Mouse (Mus musculus) ovary, adult 18-20 months (tissue): ENCODE measurements around the gene Fancd2.

Experiments used
- DNase-seq: peaks from one replicate; pipeline ENCODE4 v3.0.0; 2022; ENCODE audit warnings: low spot score, mixed read lengths

The Fancd2 gene

GRCm38 (mm10) chr6:113612258-113612969 lies 80.9 kb downstream of the Fancd2 start:
- no peak for DNase-seq

- DNase-seq, result no peak
Observed at GRCm38 (mm10) chr6:113614152-113614551, 82.7 kb downstream of the Fancd2 start.

GRCm38 (mm10) chr6:113614997-113615396 lies 83.5 kb downstream of the Fancd2 start:
- DNase-seq, result no peak

- no peak for DNase-seq
Observed at GRCm38 (mm10) chr6:113615489-113615888, 84.0 kb downstream of the Fancd2 start.

- DNase-seq, result no peak
Observed at GRCm38 (mm10) chr6:113623386-113623785, 91.9 kb downstream of the Fancd2 start.

- DNase-seq, result peak; percentile 85
Observed at GRCm38 (mm10) chr6:113623941-113624751, 92.7 kb downstream of the Fancd2 start, which contains the start of gene Vhl. Vhl (plus strand) TSS chr6:113623959.

GRCm38 (mm10) chr6:113624989-113625770 lies 93.7 kb downstream of the Fancd2 start:
- DNase-seq, result no peak

- no peak for DNase-seq
Observed at GRCm38 (mm10) chr6:113630322-113630721, 98.8 kb downstream of the Fancd2 start.

- DNase-seq, result no peak
Observed at GRCm38 (mm10) chr6:113632863-113633262, 101.4 kb downstream of the Fancd2 start.

- DNase-seq, result peak; percentile 90
Observed at GRCm38 (mm10) chr6:113638302-113639040, 107.0 kb downstream of the Fancd2 start, which contains the start of gene Irak2. Irak2 (plus strand) TSS chr6:113638467.

- DNase-seq, result no peak
Observed at GRCm38 (mm10) chr6:113639201-113639600, 107.7 kb downstream of the Fancd2 start.

- DNase-seq, result no peak
Observed at GRCm38 (mm10) chr6:113642605-113643004, 111.1 kb downstream of the Fancd2 start.

GRCm38 (mm10) chr6:113643021-113643420 lies 111.5 kb downstream of the Fancd2 start:
- no peak for DNase-seq

- no peak for DNase-seq
Observed at GRCm38 (mm10) chr6:113643967-113644366, 112.5 kb downstream of the Fancd2 start.

- DNase-seq, result no peak
Observed at GRCm38 (mm10) chr6:113644808-113645207, 113.3 kb downstream of the Fancd2 start.
